Mouse (Mus musculus) liver, embryonic 13.5 days (tissue): Measurements from ENCODE around the gene Grrp1. TPM values are rescaled to one million over a fixed set of nuclear protein-coding genes. Genes with fewer than 3 reads are reported as not detected.
A peak's percentile ranks its signal among the peaks of the same experiment; 100 is the strongest.

ENCODE experiments used
- ATAC-seq: fragments of 200-750 bp; cut with Nextera tagmentation; 2 replicates; pipeline ENCODE4 v1.8.0; 2017; ENCODE audit warnings: low read depth, mild to moderate bottlenecking, moderate number of reproducible peaks, moderate library complexity
- DNase-seq: peaks from one replicate; pipeline ENCODE4 v3.0.0; 2022
- H3K27ac ChIP-seq: fragments of 300-500 bp; sonication (generic); 2 replicates; pipeline ENCODE4 v1.5.1; 2015; ENCODE audit warnings: moderate library complexity, mild to moderate bottlenecking, inconsistent platforms
- H3K27me3 ChIP-seq: fragments of 300-500 bp; sonication (generic); 2 replicates; pipeline ENCODE4 v1.6.1; 2015; ENCODE audit warnings: mild to moderate bottlenecking, inconsistent platforms
- H3K36me3 ChIP-seq: fragments of 300-500 bp; sonication (generic); 2 replicates; pipeline ENCODE4 v1.6.1; 2015; ENCODE audit warnings: mild to moderate bottlenecking, inconsistent platforms
- H3K4me1 ChIP-seq: fragments of 300-500 bp; sonication (generic); replicated peaks from 2 replicates; pipeline ENCODE4 v1.6.1; 2015; ENCODE audit warnings: inconsistent platforms
- H3K4me2 ChIP-seq: fragments of 300-500 bp; sonication (generic); 2 replicates; pipeline ENCODE4 v1.6.1; 2015; ENCODE audit warnings: inconsistent platforms, mild to moderate bottlenecking, moderate library complexity
- H3K4me3 ChIP-seq: fragments of 300-500 bp; sonication (generic); replicated peaks from 2 replicates; pipeline ENCODE4 v1.5.1; 2015; ENCODE audit warnings: mild to moderate bottlenecking, inconsistent platforms
- H3K9ac ChIP-seq: fragments of 300-500 bp; sonication (generic); 2 replicates; pipeline ENCODE4 v1.6.1; 2015; ENCODE audit warnings: mild to moderate bottlenecking, inconsistent platforms
- H3K9me3 ChIP-seq: fragments of 300-500 bp; sonication (generic); replicated peaks from 2 replicates; pipeline ENCODE4 v1.6.1; 2016; ENCODE audit warnings: inconsistent platforms
- WGBS: fragments of 180-500 bp; shearing (Covaris S2); methylation state at CpG from one replicate; pipeline ENCODE4 v1.1.7; 2015; ENCODE audit not compliant: insufficient replicate concordance; 5-methylcytosine and 5-hydroxymethylcytosine counted together
- polyA plus RNA-seq: library from polyadenylated mRNA; unstranded; fragments of >200 nt; fragmentation: Nextera tagmentation; extraction: Ambion mirVana; gene quantifications from 2 replicates; pipeline ENCODE4 v1.2.1, GENCODE M21; 2015

Gene Grrp1
- polyA plus RNA-seq, 1 experiment from 2014 or later: 0.83 TPM

GRCm38 (mm10) chr4:134251241-134252130, 2.4 kb downstream of the Grrp1 start:
- H3K9me3 ChIP-seq: no peaks in the 10 kb centered on the region
- under 1% methylated on average over 91 of the region's 91 CpGs for WGBS
- H3K4me1 ChIP-seq: peaks cover 62% of the 10 kb centered on the region
- DNase-seq (peak; percentile 45), ATAC-seq (peak; percentile 49)
- H3K9ac ChIP-seq: peak overlapping the region; percentile 35; the same call in 1 of the 2 replicates
- H3K27me3 ChIP-seq: peaks cover 100% of the 10 kb centered on the region
- H3K27ac ChIP-seq: no peak overlapping the region
- peak overlapping the region; percentile 52 for H3K4me3 ChIP-seq
- H3K4me2 ChIP-seq: peak overlapping the region; percentile 68
- no peaks in the 10 kb centered on the region for H3K36me3 ChIP-seq

GRCm38 (mm10) chr4:134250930-134251240, 3.0 kb downstream of the Grrp1 start:
- Histone ChIP-seq H3K4me1 (peaks cover 58% of the 10 kb centered on the region), H3K27me3 (peaks cover 100% of the 10 kb centered on the region), H3K4me2 (peak overlapping the region; percentile 68), H3K27ac (no peak overlapping the region), H3K9me3 (no peaks in the 10 kb centered on the region), H3K4me3 (peak overlapping the region; percentile 52), H3K9ac (no peak overlapping the region), H3K36me3 (no peaks in the 10 kb centered on the region)
- DNase-seq: no peak
- ATAC-seq: no peak
- 17% methylated on average over 10 of the region's 10 CpGs for WGBS

GRCm38 (mm10) chr4:134250116-134250929, 3.6 kb downstream of the Grrp1 start:
- Histone ChIP-seq H3K36me3 (no peaks in the 10 kb centered on the region), H3K4me3 (peak overlapping the region; percentile 52), H3K9me3 (no peaks in the 10 kb centered on the region), H3K4me1 (peaks cover 59% of the 10 kb centered on the region), H3K4me2 (peak overlapping the region; percentile 68), H3K27me3 (peaks cover 96% of the 10 kb centered on the region), H3K27ac (no peak overlapping the region), H3K9ac (no peak overlapping the region)
- no peak for ATAC-seq
- 15% methylated on average over 27 of the region's 27 CpGs for WGBS
- DNase-seq: no peak

GRCm38 (mm10) chr4:134249651-134250050, 4.3 kb downstream of the Grrp1 start:
- Histone ChIP-seq H3K4me2 (peak overlapping the region; percentile 68), H3K27ac (no peak overlapping the region), H3K27me3 (peaks cover 90% of the 10 kb centered on the region), H3K9me3 (no peaks in the 10 kb centered on the region), H3K9ac (no peak overlapping the region), H3K36me3 (no peaks in the 10 kb centered on the region), H3K4me3 (peak overlapping the region; percentile 52), H3K4me1 (peaks cover 57% of the 10 kb centered on the region)
- ATAC-seq (no peak), DNase-seq (peak; percentile 34)
- 2% methylated on average over 30 of the region's 30 CpGs for WGBS

- H3K27ac ChIP-seq: no peak within 1 kb of the TSS
- peaks cover 42% of the 10 kb centered on the region for H3K4me1 ChIP-seq
- no peak for DNase-seq
- peak within 1 kb of the TSS; percentile 87 for H3K9ac ChIP-seq
- no peaks in the 10 kb centered on the region for H3K9me3 ChIP-seq
- 64% methylated on average over 7 of the region's 7 CpGs for WGBS
- H3K36me3 ChIP-seq: peaks cover 4% of the 10 kb centered on the region
- H3K4me3 ChIP-seq: peak within 1 kb of the TSS; percentile 84
- H3K4me2 ChIP-seq: peak within 1 kb of the TSS; percentile 96
- ATAC-seq: no peak
- peaks cover 61% of the 10 kb centered on the region for H3K27me3 ChIP-seq
Observed at GRCm38 (mm10) chr4:134246719-134247258, 7.1 kb downstream of the Grrp1 start, which contains the start of gene Gm30191. Gene Gm30191 (plus strand): TSS chr4:134246935.

- no peak overlapping the region for H3K27ac ChIP-seq
- peaks cover 37% of the 10 kb centered on the region for H3K4me1 ChIP-seq
- peaks cover 4% of the 10 kb centered on the region for H3K36me3 ChIP-seq
- no peak overlapping the region for H3K4me2 ChIP-seq
- ATAC-seq: no peak
- peaks cover 56% of the 10 kb centered on the region for H3K27me3 ChIP-seq
- WGBS: 51% methylated on average over 4 of the region's 4 CpGs
- no peak overlapping the region for H3K9ac ChIP-seq
- DNase-seq: no peak
- no peaks in the 10 kb centered on the region for H3K9me3 ChIP-seq
- no peak overlapping the region for H3K4me3 ChIP-seq
Observed at GRCm38 (mm10) chr4:134246256-134246655, 7.7 kb downstream of the Grrp1 start.

- no peak within 1 kb of the TSS; the same call in 1 of the 2 replicates for H3K27ac ChIP-seq
- peak within 1 kb of the TSS; percentile 84 for H3K4me3 ChIP-seq
- WGBS: under 1% methylated on average over 60 of the region's 60 CpGs
- ATAC-seq (peak; percentile 83), DNase-seq (peak; percentile 90)
- H3K36me3 ChIP-seq: peaks cover 4% of the 10 kb centered on the region
- peaks cover 46% of the 10 kb centered on the region for H3K27me3 ChIP-seq
- peak within 1 kb of the TSS; percentile 87 for H3K9ac ChIP-seq
- no peaks in the 10 kb centered on the region for H3K9me3 ChIP-seq
- peak within 1 kb of the TSS; percentile 96 for H3K4me2 ChIP-seq
- H3K4me1 ChIP-seq: peaks cover 27% of the 10 kb centered on the region
Observed at GRCm38 (mm10) chr4:134245148-134245843, 8.6 kb downstream of the Grrp1 start, which contains the start of gene Zfp593. Gene Zfp593 (minus strand): TSS chr4:134245592.

- DNase-seq (no peak), ATAC-seq (no peak)
- Histone ChIP-seq H3K27ac (no peak within 1 kb of the TSS), H3K4me2 (peak within 1 kb of the TSS; percentile 96), H3K4me3 (peak within 1 kb of the TSS; percentile 84), H3K36me3 (peaks cover 4% of the 10 kb centered on the region), H3K4me1 (peaks cover 22% of the 10 kb centered on the region), H3K9ac (peak within 1 kb of the TSS; percentile 87; the same call in 1 of the 2 replicates), H3K27me3 (peaks cover 38% of the 10 kb centered on the region), H3K9me3 (no peaks in the 10 kb centered on the region)
- 88% methylated on average over 17 of the region's 17 CpGs for WGBS
Observed at GRCm38 (mm10) chr4:134243516-134244250, 10.2 kb downstream of the Grrp1 start, which contains the start of gene E130218I03Rik. Gene E130218I03Rik (plus strand): TSS chr4:134243662.

GRCm38 (mm10) chr4:134238686-134239085, 15.2 kb downstream of the Grrp1 start:
- H3K27ac ChIP-seq: no peak overlapping the region
- peaks cover 18% of the 10 kb centered on the region for H3K4me1 ChIP-seq
- 9% methylated on average over 10 of the region's 10 CpGs for WGBS
- ATAC-seq (no peak), DNase-seq (no peak)
- H3K36me3 ChIP-seq: peaks cover 4% of the 10 kb centered on the region
- H3K27me3 ChIP-seq: peaks cover 33% of the 10 kb centered on the region
- no peak overlapping the region; the same call in 1 of the 2 replicates for H3K4me3 ChIP-seq
- H3K9ac ChIP-seq: no peak overlapping the region
- H3K4me2 ChIP-seq: peak overlapping the region; percentile 48
- no peaks in the 10 kb centered on the region for H3K9me3 ChIP-seq

- H3K9me3 ChIP-seq: no peaks in the 10 kb centered on the region
- peaks cover 37% of the 10 kb centered on the region for H3K27me3 ChIP-seq
- DNase-seq: no peak
- no peak for ATAC-seq
- no peak within 1 kb of the TSS for H3K27ac ChIP-seq
- peak within 1 kb of the TSS; percentile 48 for H3K4me2 ChIP-seq
- peaks cover 18% of the 10 kb centered on the region for H3K4me1 ChIP-seq
- peak within 1 kb of the TSS; percentile 27 for H3K4me3 ChIP-seq
- peaks cover under 1% of the 10 kb centered on the region for H3K36me3 ChIP-seq
- WGBS: 11% methylated on average over 18 of the region's 18 CpGs
- 0 out of 2 replicates have a peak within 1 kb of the TSS, but pooled peaks have one; percentile 13 for H3K9ac ChIP-seq
Observed at GRCm38 (mm10) chr4:134238279-134238651, 15.6 kb downstream of the Grrp1 start, which contains the start of gene Cnksr1. Gene Cnksr1 (minus strand): TSS chr4:134238399.
